Mouse (Mus musculus) liver, postnatal 0 days (tissue): ENCODE measurements at regions not wholly inside any gene's neighbourhood (a gene's known extent, or its start where the extent isn't known, plus 50 kb on each side); places are given as distances from the start of the nearest gene placed in this dataset.

ENCODE experiments used
- CTCF ChIP-seq: sonication (generic); IDR thresholded peaks from 2 replicates; pipeline ENCODE4 v1.5.1; 2016; ENCODE audit warnings: antibody characterized with exemption, low read depth
- EP300 ChIP-seq: IDR thresholded peaks from 2 replicates; pipeline ENCODE4 v1.6.1; 2016; ENCODE audit warnings: antibody characterized with exemption, low read depth, mild to moderate bottlenecking

DNA sequence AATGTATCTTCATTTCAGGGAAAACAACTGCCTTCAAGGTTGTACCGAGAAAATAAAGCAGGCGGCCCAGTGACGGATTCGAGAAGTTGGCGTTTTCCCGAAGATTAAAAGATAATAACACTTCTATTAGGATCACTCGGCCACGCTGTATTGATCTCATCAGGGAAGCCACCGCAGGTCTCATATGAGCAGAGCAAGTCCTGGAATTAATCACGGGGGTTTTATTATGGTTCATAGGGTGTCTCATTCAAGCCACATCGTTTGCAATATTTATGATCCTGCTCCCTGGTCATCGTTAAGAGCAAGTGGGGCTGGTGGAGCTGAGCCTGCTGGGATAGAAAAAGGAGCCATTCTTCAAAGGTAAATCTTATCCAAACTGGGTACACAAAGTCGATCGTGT is 466.5 kb upstream of the Cdh5 start:
- TF ChIP-seq CTCF: no peak
- no peak for TF ChIP-seq EP300
